Mouse (Mus musculus): Measurements from ENCODE around the gene Pard6b.
"Not testable (repeated sequence)": the region's sequence is repeated elsewhere in the genome, so short reads cannot be mapped to it uniquely, and the experiment has no call there.

Pard6b gene

DNA sequence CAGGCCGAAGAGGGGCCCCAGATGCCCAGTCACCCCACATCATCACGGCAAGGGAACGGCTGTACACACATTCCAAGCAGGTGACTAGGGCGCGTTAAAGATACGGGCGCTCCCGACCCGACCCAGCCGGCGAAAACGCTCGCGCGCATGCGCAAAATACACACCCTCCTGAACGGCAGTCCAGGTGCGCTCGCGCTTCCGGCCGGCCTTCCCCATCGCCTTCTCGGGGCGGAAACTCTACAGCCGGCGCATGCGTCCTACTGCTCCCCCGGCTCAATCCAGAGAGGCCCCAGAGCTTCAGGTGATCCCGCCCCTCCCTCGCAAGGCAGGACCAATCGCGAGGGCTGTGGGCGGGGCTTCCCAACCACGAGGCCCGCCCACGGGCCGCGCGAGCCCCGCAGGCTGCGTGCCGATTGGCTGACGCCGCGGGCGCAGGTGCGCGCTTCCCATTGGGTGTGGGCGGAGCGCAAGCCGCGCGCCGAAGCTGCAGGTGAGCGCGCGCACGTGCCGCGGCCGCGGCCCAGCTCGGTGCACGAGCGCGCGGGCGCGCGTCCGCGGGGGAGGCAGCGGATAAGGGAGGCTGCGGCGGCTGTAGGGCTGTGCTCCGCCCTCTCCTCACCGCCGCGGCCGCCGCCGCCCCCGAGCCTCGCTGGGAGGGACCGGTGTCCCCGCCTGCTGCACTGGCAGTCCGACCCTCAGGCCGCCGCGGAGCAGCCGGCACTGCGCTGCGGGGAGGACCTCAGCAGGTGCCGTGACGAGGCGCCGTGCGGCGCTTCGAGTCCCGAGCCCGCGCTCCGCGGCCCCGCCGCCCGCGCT lies at the start of gene Pard6b:
Gene Pard6b (plus strand): TSS at position 574 of the 816 bp plus-strand sequence.
- peak; percentile 98 for DNase-seq (ENCODE audit: low read depth, low spot score)

DNA sequence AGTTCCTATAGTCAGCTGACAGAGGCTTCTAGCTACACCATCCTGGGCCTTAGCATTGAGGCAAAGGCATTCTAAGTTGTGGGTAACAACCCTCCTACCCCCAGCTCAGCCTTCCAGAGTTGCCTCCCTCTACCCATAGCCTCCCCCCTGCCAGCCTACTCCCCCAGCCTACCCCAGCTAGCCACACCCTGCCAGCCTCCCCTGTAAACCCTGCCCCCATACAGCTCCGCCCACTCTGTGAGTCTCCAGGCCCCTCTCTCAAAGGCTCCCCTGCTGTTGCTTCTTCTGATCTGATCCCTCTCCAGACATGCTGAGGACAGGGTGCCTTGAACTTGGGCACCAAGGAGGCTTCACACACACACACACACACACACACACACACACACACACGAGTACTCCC lies 49.0 kb upstream of the Pard6b start:
- no peak for DNase-seq (ENCODE audit: low read depth, low spot score)

DNA sequence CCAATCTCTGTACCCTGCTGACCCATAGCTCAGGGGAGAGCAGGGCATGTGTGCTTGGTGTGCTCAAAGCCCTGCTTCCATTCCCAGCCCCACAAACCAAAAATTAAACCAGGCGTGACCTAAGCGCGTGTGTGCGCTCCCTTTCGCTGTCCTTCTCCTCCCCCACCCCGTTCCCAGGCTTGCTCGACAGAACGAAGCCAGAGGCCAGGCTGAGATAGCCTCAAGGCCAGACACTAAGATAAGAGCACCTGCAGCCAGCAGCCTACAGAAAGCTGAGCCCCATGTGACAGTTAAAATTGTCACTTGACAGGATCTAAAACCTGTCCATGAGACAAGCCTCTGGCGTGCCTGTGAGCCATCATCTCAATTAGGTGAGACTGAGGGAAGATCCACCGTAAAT lies 46.9 kb upstream of the Pard6b start:
- DNase-seq (ENCODE audit: low read depth, low spot score) = no peak

DNA sequence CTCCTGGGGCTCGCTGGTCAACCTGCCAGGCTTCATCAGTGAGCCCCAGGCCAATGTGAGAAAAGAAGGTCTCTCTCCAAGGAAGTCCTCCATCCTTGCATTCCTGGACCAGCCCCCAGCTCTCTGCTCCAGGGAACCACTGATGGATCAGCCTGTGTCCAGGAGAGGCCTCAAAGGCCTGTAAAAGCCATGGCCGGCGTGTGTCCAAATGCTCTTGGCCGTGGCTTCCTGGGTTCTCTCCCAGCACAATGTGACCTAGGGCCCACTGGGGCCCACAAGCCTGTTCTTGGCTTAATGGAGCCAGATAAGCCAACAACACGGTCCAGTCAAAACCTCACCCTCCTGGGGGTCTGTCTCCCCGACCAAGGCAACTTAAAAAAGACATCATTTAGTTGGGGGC lies 44.9 kb upstream of the Pard6b start:
- DNase-seq (ENCODE audit: low read depth, low spot score) = no peak

DNA sequence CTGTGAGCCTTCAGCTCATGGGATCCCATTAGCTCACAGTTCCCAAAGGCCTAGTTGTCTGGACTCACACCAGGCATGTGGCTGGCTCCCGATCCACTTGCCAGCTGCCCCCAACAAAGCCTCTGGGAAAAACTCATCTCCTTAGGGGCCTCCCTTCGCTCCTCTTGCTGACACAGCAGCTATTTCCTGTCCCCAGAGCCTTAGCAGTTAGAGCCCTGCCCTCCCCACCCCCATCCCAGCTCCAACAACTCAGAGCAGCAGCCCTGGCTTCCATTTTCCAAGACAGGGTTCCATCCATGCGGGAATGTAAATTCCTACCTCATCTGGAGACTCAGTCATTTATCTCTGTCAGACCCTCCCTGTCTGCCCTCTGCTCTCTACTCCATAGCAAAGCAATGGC lies 43.7 kb upstream of the Pard6b start:
- DNase-seq (ENCODE audit: low read depth, low spot score) = no peak

DNA sequence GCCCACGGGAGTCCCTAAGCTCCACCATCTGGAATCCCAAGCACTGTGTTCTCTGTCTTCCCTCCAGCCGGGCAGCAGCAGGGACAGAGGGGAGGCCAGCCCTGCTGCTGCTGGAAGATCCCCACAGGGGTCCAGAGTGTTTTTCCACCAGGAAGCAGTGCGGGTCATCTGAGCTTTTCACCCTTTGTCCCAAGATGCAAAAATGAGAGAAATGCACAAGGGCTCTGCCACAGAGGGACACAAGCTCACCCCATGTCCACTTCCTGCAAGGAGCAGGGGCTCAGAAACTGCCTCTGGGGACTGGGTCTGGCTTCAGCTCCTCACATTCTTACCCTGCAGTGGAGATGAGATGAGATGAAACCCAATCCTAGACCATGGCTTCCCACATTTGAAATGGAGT lies 40.1 kb upstream of the Pard6b start:
- no peak for DNase-seq (ENCODE audit: low read depth, low spot score)

DNA sequence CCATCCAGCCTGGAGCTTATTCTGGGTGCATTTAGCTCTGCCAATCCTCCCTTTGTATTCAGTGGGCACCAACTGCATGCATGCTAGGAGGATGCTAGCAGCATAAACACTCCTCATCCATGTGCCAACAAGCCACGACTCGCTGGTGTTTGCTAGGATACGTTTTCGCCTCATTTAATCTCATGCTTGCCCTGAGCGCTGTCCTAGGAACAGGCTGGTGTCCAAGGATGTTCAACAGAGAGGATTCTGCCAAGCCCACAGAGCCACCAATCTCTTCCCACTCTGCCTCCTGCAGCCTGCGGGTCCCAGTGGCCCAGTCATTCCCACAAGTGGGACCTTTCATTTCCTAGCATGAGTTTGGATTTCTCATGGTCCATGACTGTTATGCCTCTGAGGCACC lies 38.8 kb upstream of the Pard6b start:
- DNase-seq (ENCODE audit: low read depth, low spot score) = no peak

DNA sequence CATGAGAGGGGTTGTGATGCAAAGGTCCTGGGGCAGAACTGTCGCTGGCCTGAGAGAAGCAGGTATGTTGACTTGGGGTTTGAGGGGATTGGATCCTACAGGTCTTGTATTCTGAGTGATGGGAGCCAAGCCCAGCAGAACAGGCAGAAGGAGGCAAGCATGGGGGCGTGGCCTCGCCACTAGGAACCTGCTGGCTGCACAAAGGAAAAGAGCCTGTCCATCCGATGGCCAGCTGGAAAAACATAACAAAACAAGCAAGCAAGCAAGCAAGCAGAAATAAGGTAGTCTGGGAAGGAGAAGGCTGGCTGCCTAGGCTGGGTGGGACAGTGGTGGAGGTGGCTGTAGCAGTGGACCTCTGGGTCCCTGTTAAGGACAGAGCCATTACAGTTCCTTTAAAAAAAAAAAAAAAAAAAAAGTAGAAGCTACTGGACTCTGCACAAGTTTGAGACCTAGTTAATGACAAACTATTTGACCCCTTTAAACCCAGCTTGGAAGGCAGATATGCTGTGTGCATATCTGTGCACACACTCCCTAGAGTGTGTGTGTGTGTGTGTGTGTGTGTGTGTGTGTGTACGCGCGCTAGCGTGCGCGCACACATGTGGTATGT lies 36.0 kb upstream of the Pard6b start:
- DNase-seq (ENCODE audit: low read depth, low spot score) = no peak

DNA sequence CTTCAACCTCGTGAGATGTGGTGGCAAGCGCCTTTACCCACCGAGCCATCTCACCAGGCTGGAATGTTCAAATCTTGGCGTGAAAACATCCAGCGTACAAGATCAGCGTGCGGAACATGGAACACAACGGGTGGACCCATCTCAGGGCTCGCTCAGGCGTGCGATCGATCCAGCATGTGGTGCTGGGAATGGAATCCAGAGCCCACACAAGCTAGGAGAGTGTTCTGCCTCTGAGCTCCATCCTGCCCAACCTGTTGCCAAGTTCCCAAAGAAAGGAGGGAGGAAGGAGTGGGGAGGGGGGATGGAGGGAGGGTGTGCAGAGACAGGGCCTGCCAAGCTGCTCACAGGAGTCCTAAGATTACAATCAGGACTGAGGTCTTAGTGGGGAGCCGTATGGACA lies 35.4 kb upstream of the Pard6b start:
- DNase-seq (ENCODE audit: low read depth, low spot score) = no peak

DNA sequence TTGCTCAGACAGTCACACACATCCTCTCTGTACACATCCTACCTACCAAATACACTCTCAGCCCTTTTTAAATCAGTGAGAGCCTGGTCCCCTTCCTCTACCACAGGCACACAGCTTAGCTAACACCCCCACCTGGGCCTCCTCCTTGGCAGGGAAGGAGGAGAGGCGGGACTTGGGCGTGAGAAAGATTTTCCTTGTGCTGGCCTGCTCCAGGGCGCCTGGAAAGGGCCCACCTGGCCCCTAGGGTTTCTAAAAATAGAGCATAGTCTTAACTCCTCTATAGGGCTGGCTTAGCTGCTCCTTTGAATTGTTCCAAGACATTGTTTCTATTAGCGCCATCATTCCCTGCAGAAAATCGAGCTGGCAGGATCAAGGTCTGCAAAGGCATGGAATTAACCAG lies 35.0 kb upstream of the Pard6b start:
- no peak for DNase-seq (ENCODE audit: low read depth, low spot score)

DNA sequence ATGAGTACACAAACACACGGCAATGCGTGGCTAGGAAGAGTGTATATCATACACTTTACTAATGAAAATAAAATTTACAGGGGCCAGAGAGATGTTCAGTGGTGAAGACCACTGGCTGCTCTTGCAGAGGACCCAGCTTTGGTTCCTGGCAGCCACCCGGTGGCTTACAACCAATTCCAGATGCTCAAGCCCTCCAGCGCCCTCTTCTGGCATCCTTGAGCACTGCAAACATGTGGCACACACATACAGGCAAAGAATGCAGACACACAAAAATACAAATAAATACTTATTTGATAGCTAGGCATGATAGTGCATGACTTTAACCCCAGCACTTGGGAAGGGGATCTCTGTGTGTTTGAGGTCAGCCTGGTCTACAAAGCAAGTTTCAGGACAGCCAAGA lies 34.3 kb upstream of the Pard6b start:
- no peak for DNase-seq (ENCODE audit: low read depth, low spot score)

DNA sequence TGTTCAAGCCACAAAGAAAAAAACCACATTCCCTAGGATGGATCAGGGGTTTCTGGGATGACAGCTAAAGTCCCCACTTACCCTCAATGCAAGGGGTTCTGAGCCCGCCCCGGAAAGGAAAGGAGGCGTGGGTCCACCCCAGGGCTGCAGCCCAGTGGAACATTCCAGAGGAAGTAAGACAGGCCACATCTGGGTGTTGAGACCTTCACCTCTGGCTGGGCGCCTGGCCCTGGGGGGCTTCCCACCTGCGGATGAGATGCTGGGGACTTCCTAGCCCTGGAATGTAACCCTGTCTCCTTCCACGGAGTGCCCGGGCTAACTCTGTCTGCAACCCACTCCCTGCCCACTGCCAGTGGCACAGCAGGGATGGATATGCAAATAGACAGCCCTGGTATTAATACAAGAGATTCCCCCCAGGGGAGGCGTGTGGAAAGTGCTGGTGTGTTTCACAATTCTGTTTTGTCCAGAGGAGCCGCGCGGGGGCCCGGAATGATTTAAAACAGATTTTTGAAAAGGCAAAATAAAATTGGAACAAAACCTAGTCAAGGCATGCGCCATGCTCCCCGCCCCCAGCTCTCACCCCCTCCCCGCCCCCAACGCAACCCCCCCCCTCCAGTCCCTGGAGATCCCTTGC lies 31.7 kb upstream of the Pard6b start:
- no peak for DNase-seq (ENCODE audit: low read depth, low spot score)

DNA sequence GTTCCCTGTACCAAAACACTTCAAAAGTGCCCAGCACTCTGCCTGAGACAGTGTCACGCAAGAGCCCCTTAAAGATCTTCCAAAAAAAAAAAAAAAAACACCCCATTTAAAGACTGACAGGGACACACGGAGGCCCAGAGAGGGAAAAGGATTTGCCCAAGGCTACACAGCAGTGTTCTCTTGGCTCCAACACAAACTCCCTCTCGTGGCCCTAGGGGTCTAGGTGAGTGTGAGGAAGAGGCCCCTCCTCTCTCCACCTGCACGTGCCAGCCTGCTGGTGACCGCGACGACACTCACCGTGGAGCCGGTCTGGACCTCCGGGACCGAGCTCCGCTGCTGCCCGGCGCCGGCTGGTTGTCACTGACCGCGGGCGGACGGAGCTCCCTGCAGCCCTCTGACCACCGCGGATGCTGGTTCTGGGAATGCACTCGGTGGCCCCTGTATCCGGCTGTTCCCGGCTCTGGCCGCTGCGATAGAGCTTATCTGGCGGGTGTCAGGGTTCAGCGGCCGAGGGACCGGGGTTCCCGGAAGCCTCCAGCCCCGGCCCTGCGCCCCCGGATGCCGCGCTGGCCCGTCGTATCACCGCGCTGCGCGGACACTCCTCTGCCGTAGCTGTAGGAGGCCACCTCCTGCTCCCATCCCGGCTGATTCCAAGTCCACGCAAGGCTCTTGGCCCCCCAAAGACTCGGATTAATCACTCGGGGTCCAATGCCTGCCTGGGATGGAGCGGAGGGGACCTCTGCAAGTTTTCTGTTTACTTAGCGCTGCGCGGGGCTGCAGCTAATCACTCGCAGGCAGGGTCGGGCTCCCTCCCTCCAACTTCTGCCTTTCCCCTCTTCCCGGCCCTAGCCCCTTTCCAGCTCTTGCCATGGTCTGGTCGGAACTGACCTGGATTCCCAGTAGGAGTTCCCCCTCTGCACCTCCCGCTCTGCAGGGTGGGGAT lies 30.5 kb upstream of the Pard6b start:
- DNase-seq (ENCODE audit: low read depth, low spot score) = no peak

DNA sequence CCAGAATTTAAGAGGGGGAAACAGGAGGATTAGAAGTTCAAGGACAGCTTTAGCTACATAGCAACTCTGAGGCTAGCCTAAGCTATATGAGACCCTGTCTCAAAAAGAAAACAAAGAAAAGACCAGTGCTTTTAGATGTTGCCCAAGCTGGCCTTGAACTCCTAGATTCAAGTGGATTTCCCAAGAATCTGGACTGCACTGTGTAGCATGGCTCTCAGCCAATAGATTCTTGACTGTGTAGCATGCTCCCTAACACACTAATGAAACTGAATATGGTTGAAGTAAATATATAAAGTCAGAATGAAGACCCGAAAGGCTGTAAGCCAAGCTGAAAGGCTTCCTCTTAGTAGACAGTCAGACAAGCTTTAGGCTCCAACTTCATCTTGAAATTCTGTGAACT lies 28.6 kb upstream of the Pard6b start:
- DNase-seq (ENCODE audit: low read depth, low spot score) = no peak

DNA sequence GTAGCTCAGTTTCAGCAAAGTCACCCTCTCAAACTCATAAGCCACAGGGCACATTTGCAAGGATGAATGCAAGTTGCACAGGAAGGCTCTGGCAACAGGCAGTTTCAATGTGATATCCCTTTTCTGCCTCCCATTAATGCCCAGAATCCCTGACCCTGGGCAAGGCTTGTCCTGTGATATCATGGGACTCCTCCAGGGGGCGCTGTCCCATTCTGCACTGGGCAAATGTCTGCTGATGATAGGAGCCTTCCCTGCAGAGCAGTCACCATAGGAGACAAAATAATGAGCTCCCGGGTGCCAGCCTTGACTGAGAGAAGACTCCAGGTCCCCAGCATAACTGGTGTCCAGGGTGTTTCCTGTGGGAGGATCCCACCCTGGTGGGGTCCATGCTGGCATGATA lies 28.1 kb upstream of the Pard6b start:
- DNase-seq (ENCODE audit: low read depth, low spot score) = no peak

DNA sequence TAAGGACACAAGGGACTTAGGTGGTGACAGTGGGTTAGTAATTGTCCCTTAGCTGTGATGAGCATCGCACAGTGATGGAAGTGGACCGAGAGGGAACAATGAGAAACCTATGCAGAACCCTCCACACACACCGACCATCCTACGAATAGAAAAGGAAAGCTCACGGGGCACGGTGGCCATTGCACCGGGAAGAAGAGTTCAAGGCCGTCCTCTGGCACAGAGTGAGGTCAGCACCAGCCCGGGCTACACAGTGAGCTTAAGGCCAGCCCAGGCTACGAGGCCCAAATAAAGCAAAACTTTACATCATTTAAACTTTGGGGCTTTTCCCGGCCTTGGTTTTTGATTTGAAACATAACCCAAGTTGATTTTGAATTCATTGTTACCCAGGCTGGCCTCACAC lies 26.7 kb upstream of the Pard6b start:
- no peak for DNase-seq (ENCODE audit: low read depth, low spot score)

DNA sequence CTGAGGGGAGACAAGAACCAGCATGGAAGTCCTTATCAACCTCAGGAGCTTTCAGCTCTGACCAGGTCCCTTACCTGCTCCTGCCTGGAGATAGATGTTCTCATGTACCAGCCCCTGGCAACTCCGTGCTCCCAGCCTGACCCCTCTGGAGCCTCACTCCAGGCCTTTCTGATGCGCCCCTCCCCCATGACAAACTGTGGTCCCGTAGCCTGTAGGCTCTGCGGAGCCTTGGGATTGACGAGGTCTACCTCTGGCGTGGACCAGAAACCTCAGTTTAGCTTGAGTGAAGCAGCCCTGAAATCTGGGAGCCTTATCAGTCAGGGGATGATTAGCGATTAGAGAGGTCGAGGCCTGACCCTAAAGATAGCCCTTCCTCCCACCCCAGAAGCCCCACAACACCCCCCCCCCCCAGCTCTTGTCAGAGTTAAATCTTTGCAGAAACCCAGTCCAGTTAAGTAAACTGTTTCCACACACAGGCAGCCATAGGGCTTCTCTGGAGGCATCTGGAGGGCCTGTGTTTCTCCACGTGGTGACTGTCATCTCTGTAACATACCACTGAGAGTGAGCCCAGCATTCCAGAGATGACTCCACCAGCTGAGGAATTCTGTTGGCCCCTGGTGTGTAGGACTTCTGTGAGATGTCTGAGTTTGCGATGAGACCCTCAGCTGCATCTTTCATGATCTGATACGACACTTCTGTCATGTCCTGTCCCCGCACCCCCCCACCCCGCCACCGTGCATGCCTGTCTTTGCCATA lies 24.7 kb upstream of the Pard6b start:
- no peak for DNase-seq (ENCODE audit: low read depth, low spot score)

DNA sequence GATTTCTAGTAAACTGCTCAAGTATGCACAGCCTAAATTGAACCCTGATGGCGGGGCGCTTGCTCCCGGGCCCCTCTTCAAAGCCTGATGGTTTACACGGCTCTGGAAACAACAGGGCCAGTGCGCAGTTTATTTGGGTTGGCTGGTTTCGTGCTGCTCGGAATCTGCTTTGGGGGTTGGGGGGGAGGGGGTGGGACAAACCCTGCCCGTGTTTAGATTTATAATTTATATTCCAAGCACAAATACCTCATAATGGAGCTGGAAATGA lies 24.2 kb upstream of the Pard6b start:
- no peak for DNase-seq (ENCODE audit: low read depth, low spot score)

DNA sequence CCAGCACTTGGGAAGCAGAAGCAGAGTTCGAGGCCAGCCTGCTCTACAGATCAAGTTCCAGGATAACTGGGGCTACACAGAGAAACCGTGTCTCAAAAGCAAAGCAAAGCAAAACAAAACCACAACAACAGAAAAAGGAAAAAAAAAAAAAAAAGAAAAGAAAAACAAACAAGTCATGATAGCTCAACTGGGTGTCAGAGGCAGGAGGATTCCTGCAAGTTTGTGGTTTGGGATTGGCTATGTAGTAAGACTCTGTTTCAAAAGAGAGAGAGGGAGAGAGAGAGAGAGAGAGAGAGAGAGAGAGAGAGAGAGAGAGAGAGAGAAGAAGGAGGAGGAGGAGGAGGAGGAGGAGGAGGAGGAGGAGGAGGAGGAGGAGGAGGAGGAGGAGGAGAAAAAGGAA lies 22.9 kb upstream of the Pard6b start:
- not testable (repeated sequence) for DNase-seq (ENCODE audit: low read depth, low spot score)

DNA sequence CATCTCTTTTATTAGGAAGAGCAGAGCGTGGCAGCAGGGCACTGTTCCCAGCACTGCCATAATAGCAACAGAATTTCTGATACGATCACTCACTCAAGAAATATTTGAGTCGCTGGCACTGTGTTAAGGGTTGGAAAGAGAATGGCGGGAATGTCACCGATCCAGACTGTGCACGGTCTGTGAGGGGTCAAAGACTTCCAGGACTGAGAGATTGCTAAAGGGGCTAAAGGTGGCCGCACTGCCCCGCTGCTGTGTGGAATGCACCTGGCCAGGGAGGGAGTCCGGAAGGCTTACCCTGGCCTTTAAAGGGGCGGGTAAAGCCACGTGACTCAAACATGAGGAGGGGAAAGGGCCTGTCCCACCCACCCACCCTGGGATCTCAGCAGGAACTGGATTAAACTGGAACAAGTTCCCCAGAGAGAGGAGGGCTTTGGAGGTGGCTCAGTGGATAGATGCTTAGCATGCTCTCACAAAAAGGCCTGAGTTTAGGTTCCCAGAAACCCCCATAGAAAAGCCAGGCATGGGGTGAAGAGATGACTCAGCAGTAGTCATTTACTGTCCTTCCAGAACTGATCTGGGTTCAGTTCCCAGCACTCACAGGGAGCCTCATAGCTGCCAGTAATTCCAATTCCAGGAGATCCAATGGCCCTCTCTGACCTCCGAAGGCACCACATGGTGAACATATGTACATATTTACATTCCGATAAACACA lies 22.2 kb upstream of the Pard6b start:
- no peak for DNase-seq (ENCODE audit: low read depth, low spot score)
